Mouse (Mus musculus) gastrocnemius, adult 18-20 months (tissue): ENCODE measurements around the gene Tssk3. TPM values are rescaled to one million over a fixed set of nuclear protein-coding genes. Genes with fewer than 3 reads are reported as not detected.

Source experiments
- DNase-seq: peaks from one replicate; pipeline ENCODE4 v3.0.0; 2021; ENCODE audit warnings: low spot score
- total RNA-seq, 2 experiments: library from RNA; stranded (reverse); gene quantifications; 2 replicates each; pipeline ENCODE4 v1.2.3; 2021

Gene Tssk3
- total RNA-seq, 2 experiments from 2014 or later, result not detected

GRCm38 (mm10) chr4:129450851-129451250, 40.0 kb downstream of the Tssk3 start:
- DNase-seq, result no peak

- no peak for DNase-seq
Measured at GRCm38 (mm10) chr4:129448713-129449112, 42.1 kb downstream of the Tssk3 start.

- DNase-seq, result no peak
Measured at GRCm38 (mm10) chr4:129447778-129448563, 42.9 kb downstream of the Tssk3 start.

- no peak for DNase-seq
Measured at GRCm38 (mm10) chr4:129447360-129447759, 43.5 kb downstream of the Tssk3 start.

GRCm38 (mm10) chr4:129441145-129441544, 49.7 kb downstream of the Tssk3 start:
- DNase-seq, result no peak

GRCm38 (mm10) chr4:129440340-129441063, 50.3 kb downstream of the Tssk3 start, which contains the start of gene Zbtb8b:
Gene Zbtb8b (minus strand): TSS chr4:129440853.
- DNase-seq, result no peak

Other genes starting within 250 kb of the Tssk3 start
- 1 to 10 TPM; 1.4 to 1.8 TPM for gene C77080, start 229.6 kb downstream of the Tssk3 start, total RNA-seq
- gene Sync, start 203.4 kb downstream of the Tssk3 start, total RNA-seq, result 10 to 100 TPM; 49.2 to 49.5 TPM
- gene Rbbp4, start 155.7 kb downstream of the Tssk3 start, total RNA-seq, result 10 to 100 TPM; 34.6 to 45.1 TPM
- 10 to 100 TPM; 24.9 to 30.2 TPM for gene Zbtb8os, start 155.3 kb downstream of the Tssk3 start, total RNA-seq
- gene Zbtb8a, start 112.9 kb downstream of the Tssk3 start, total RNA-seq, result under 1 TPM; 0.59 to 0.82 TPM
- gene Zbtb8b, start 50.2 kb downstream of the Tssk3 start, total RNA-seq, result not detected
- gene Bsdc1, start 29.4 kb downstream of the Tssk3 start, total RNA-seq, result 10 to 100 TPM; 36.4 to 41.2 TPM
- not detected for gene Fam229a, start 168 bp upstream of the Tssk3 start, total RNA-seq
- 1 to 10 TPM in 1 of 2 experiments, under 1 TPM in 1; 0.64 to 1.1 TPM for gene Marcksl1, start 22.6 kb upstream of the Tssk3 start, total RNA-seq
- gene Hdac1, start 51.7 kb upstream of the Tssk3 start, total RNA-seq, result 1 to 10 TPM; 7.7 to 8.2 TPM
- gene Lck, start 82.6 kb upstream of the Tssk3 start, total RNA-seq, result not detected
- not detected for gene Fam167b, start 87.5 kb upstream of the Tssk3 start, total RNA-seq
- 100 to 1,000 TPM; 132 to 136 TPM for gene Eif3i, start 109.6 kb upstream of the Tssk3 start, total RNA-seq
- gene Tmem234, start 109.6 kb upstream of the Tssk3 start, total RNA-seq, result 10 to 100 TPM; 28.8 to 32.9 TPM
- under 1 TPM; 0.71 to 0.84 TPM for gene Dcdc2b, start 123.2 kb upstream of the Tssk3 start, total RNA-seq
- 1 to 10 TPM; 7.4 to 8.8 TPM for gene Iqcc, start 128.1 kb upstream of the Tssk3 start, total RNA-seq
- 10 to 100 TPM; 28.7 to 29.2 TPM for gene Ccdc28b, start 132.9 kb upstream of the Tssk3 start, total RNA-seq
- gene Txlna, start 150.0 kb upstream of the Tssk3 start, total RNA-seq, result 10 to 100 TPM; 17.4 to 18.6 TPM
- 10 to 100 TPM; 74.1 to 78.0 TPM for gene Kpna6, start 181.7 kb upstream of the Tssk3 start, total RNA-seq
- 1 to 10 TPM; 3.0 to 3.9 TPM for gene Tmem39b, start 205.8 kb upstream of the Tssk3 start, total RNA-seq